Mouse (Mus musculus) telencephalon, adult 2 months (tissue): Measurements from ENCODE around the gene Gucd1.
"Not testable (repeated sequence)": the region's sequence is repeated elsewhere in the genome, so short reads cannot be mapped to it uniquely, and the experiment has no call there.

ENCODE experiments used
- DNase-seq: peaks from one replicate; pipeline ENCODE4 v3.0.0-alpha.2; 2011; ENCODE audit warnings: low read depth, low spot score

Gene Gucd1

GRCm38 (mm10) chr10:75475139-75475850 lies 42.5 kb downstream of the Gucd1 start:
- DNase-seq, result not testable (repeated sequence)

- DNase-seq, result no peak
Measured at GRCm38 (mm10) chr10:75474571-75474970, 43.2 kb downstream of the Gucd1 start.

GRCm38 (mm10) chr10:75473411-75473810 lies 44.4 kb downstream of the Gucd1 start:
- no peak for DNase-seq

GRCm38 (mm10) chr10:75465781-75466550 lies 51.8 kb downstream of the Gucd1 start:
- no peak for DNase-seq

- no peak for DNase-seq
Measured at GRCm38 (mm10) chr10:75462728-75463127, 55.0 kb downstream of the Gucd1 start.

- DNase-seq, result no peak
Measured at GRCm38 (mm10) chr10:75458329-75458728, 59.4 kb downstream of the Gucd1 start.

- no peak for DNase-seq
Measured at GRCm38 (mm10) chr10:75457852-75458251, 59.9 kb downstream of the Gucd1 start.

GRCm38 (mm10) chr10:75456061-75456831 lies 61.5 kb downstream of the Gucd1 start:
- DNase-seq, result not testable (repeated sequence)

- no peak for DNase-seq
Measured at GRCm38 (mm10) chr10:75451036-75451786, 66.6 kb downstream of the Gucd1 start.

- DNase-seq, result no peak
Measured at GRCm38 (mm10) chr10:75450331-75450730, 67.4 kb downstream of the Gucd1 start.

GRCm38 (mm10) chr10:75448806-75449420 lies 68.9 kb downstream of the Gucd1 start:
- no peak for DNase-seq

- no peak for DNase-seq
Measured at GRCm38 (mm10) chr10:75447489-75447888, 70.3 kb downstream of the Gucd1 start.

GRCm38 (mm10) chr10:75446501-75447083 lies 71.2 kb downstream of the Gucd1 start:
- no peak for DNase-seq

GRCm38 (mm10) chr10:75445030-75445429 lies 72.7 kb downstream of the Gucd1 start:
- DNase-seq, result no peak

GRCm38 (mm10) chr10:75444111-75444826 lies 73.5 kb downstream of the Gucd1 start:
- DNase-seq, result no peak

GRCm38 (mm10) chr10:75443017-75443416 lies 74.8 kb downstream of the Gucd1 start:
- DNase-seq, result no peak

GRCm38 (mm10) chr10:75441800-75442199 lies 76.0 kb downstream of the Gucd1 start:
- no peak for DNase-seq

- no peak for DNase-seq
Measured at GRCm38 (mm10) chr10:75440756-75441155, 77.0 kb downstream of the Gucd1 start.

GRCm38 (mm10) chr10:75439211-75439811 lies 78.5 kb downstream of the Gucd1 start:
- DNase-seq, result no peak
